Mouse (Mus musculus) gastrocnemius, adult 2 months (tissue): ENCODE data around the gene Scn11a. TPM values are rescaled to one million over a fixed set of nuclear protein-coding genes. Genes with fewer than 3 reads are reported as not detected.

Experiments used
- DNase-seq: peaks from one replicate; pipeline ENCODE4 v3.0.0; 2022
- H3K27ac ChIP-seq: fragments of 200-600 bp; 2 replicates; pipeline ENCODE4 v1.8.1; 2022; ENCODE audit warnings: mild to moderate bottlenecking
- H3K4me3 ChIP-seq: fragments of 200-600 bp; 2 replicates; pipeline ENCODE4 v1.8.1; 2022; ENCODE audit warnings: mild to moderate bottlenecking, moderate library complexity
- CTCF ChIP-seq: fragments of 200-600 bp; IDR thresholded peaks from 2 replicates; pipeline ENCODE4 v1.8.1; 2022; ENCODE audit warnings: antibody characterized with exemption, mild to moderate bottlenecking, moderate library complexity
- intact Hi-C: fragments of 180-260 bp; cut with DNase I; formaldehyde crosslinking; loops from one replicate; pipeline ENCODE4 v1.15.1; 2025
- long read RNA-seq, 2 experiments: library from polyadenylated mRNA; stranded (forward); transcript quantifications; one replicate each; pipeline ENCODE4 v2.0.0; 2021
- total RNA-seq, 2 experiments: library from RNA; stranded (reverse); gene quantifications; 2 replicates each; pipeline ENCODE4 v1.2.3; 2021

The Scn11a gene
- total RNA-seq: not detected
- long read RNA-seq, experiment 1: 0 reads
- long read RNA-seq, experiment 2: 0 reads

DNA sequence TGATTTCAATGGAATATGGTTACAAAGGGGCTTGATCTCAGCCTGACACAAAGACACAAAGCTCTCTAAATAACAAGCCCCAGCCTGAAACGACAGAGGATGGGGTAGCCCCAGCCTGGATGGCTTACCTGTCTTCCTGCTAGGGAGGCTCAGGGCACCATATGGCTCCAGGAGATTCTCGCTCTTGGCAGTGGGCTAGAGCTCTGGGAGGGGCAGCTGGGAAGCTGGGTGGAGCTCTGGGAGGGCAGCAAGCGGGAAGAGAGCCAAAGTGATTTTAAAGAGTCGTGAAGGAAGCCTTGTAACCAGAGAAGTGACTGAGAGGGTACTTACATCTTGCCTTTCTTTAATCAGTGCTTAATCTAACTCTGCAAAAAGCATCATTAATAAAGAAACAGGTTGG, at the start of gene Scn11a:
Gene Scn11a, minus strand, starts transcription at position 160 of the 400 bp plus-strand sequence.
- DNase-seq: no peak
- Histone ChIP-seq H3K27ac (no peak within 1 kb of the TSS), H3K4me3 (no peak within 1 kb of the TSS)
- TF ChIP-seq CTCF: no peak
- intact Hi-C loops: no loop called here

DNA sequence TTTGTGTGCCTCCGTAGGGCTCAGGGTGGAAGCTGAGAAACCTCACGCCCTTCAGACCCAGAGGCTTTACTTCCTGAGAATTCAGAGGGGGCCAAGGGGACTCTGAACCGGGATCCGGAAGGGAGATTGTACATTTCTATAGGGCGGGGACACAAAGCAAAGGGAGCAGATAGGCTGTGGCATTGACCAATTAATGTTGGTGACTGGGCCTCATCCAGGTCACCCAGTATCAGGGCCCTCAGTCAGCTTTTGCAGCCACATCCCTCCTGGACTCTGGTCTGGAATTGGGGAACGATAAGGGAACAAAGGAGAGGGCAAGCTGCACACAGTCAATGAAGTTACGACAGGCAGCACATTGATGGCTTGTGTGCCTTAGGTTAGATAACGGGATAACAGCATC, 28.9 kb upstream of the Scn11a start:
- TF ChIP-seq CTCF: no peak
- intact Hi-C loops: no loop called here
- no peak overlapping the region for H3K27ac ChIP-seq
- no peak for DNase-seq
- no peak overlapping the region for H3K4me3 ChIP-seq

DNA sequence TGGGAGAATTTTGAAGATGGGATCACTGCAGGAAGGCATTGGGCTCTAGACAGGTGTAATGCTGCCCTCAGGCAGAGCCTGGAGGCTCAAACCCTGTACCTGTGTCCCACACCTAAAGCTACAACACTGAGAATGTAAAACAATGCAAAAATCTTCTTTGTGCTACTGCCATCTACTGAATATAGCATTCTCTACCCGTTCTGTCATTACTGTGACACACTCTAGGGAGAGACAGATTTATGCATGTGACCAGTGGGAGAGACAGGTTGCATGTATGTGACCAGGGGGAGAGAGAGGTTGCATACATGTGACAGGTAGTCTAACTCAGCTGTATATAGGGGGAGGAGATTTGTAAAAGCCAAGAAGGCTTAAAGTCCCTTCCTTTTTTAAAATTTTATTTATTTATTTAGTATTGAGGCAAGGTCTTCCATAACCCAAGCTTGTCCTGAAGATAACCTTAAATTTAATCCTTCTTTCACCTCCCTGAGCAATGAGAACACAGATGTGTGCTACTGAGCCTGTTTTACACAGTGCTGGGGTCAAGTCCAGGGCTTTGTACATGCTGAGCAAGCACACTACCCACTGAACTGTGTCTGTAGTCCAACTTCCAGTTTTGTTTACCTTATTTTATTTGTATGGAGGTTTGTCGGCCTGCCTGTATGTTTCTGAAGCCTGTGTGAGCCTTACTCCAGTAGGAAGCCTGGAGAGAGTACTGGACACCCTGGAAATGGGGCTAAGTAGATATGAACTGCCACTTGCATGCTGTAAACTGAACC, 28.0 kb upstream of the Scn11a start:
- DNase-seq: no peak
- intact Hi-C loops: no loop called here
- no peak for TF ChIP-seq CTCF
- no peak overlapping the region for H3K4me3 ChIP-seq
- H3K27ac ChIP-seq: no peak overlapping the region

DNA sequence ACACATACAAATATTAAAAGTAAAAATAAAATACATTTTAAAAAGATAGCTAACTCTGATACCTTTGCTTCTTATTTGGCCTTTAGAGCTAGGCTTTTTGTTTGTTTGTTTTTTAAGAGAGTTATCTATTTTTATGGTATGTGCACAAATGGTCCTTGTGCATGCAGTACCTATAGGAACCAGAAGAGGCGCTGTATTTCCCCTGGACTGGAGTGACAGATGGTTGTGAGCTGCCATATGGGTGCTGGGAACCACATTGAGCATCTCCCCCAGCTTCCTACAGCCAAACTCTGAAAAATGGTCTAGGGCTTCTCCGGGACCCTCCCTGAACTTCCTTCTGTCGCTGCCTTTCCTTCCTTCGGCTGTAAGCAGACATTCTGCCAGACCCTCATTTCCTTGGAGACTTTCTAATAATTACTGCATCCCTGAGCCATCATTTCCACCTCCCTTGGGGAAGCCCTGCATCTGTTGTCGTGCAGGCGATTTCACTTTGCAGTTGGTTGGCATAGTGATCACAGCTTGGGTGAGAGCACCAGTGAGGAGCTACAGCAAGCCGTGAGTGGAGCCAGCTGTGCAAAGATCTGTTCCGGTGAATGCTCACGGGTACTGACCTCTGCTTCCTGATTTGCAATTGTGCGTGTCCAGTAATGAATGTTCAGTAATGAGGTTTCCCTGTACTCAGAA, 27.2 kb upstream of the Scn11a start:
- intact Hi-C loops: no loop called here
- no peak overlapping the region for H3K4me3 ChIP-seq
- DNase-seq: no peak
- peak; percentile 27; the same call in 1 of the 2 replicates for TF ChIP-seq CTCF
- H3K27ac ChIP-seq: no peak overlapping the region

DNA sequence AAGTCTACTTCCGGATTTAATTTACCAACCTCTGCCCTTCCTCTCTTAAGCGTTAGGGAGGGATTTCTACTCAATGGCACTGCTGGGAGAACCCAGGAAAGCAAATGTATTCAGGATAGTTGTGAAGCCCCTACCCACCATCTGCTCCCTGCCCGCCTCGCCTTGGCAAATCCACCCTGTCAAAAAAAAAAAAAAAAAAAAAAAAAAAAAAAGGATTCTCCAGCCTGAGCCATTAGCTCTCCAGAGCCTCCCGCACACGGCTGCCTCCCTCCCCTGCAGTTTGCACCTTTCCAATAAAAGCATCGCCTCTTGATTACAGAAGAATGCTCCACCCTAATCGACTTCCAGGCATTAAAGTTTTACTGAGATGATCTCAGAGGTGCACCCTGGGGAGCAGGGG, 24.0 kb upstream of the Scn11a start:
- intact Hi-C loops: no loop called here
- TF ChIP-seq CTCF: no peak
- DNase-seq: no peak
- no peak overlapping the region for H3K4me3 ChIP-seq
- no peak overlapping the region for H3K27ac ChIP-seq

DNA sequence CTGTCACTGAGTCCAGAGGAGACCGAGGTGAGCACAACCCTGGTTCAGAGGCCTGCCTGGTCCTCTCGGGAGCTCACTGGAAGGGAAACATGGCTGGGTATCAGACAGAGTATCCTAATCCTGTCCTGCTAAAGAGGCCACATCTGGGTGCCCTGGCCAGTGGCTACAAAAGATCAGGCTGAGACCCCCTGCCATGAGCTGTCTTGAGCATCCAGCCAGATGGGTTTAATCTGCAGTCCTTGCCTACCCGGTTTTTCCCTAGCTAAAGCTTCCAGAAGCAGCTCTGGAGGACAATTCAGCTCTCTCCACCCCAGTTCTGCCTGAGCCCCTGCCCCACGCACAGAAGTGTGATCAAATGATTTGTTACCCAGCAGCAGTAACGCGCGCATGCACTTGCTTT, 23.4 kb upstream of the Scn11a start:
- DNase-seq: no peak
- TF ChIP-seq CTCF: no peak
- Histone ChIP-seq H3K4me3 (no peak overlapping the region), H3K27ac (no peak overlapping the region)
- intact Hi-C loops: no loop called here

DNA sequence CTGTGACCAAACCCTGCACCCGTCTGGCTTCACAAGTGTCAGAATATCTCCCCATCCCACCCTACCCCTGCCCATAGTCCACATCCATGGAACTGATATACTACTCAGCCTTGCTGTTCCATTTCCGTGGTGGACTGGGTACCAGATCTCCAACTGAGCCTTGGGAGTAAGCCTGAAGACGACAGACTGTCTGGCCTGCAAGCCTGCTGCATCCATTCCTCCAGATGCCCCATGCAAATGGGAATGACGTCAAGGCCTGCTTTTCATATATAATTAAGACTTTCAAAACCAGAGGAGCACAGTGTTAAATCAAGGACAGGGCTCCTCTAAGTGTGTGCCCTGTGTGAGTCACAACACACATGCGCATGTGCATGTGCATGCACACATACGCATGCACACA, 21.9 kb upstream of the Scn11a start:
- no peak for DNase-seq
- no peak overlapping the region for H3K4me3 ChIP-seq
- TF ChIP-seq CTCF: no peak
- H3K27ac ChIP-seq: no peak overlapping the region
- intact Hi-C loops: no loop called here

DNA sequence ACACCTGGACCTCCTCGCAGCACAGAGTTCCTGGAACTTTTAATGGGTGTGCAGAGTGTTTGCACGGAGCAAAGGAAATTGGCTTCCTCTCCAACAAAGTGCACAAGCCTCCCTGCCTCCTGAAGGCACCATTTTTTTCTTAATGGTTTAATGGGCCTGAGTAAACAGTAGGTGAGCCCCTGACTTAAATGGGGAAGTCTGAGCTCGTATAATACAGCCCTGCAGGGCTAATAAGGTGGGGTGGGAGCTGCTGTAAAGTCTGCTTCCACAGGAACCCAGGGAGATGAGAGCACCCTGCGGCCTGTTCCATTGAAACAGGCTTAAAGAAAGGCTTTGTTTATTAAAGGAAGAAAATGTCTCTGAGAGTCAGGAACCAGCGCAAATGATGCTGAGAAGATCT, 19.5 kb upstream of the Scn11a start:
- Histone ChIP-seq H3K27ac (no peak overlapping the region), H3K4me3 (no peak overlapping the region)
- intact Hi-C loops: no loop called here
- no peak for TF ChIP-seq CTCF
- no peak for DNase-seq

DNA sequence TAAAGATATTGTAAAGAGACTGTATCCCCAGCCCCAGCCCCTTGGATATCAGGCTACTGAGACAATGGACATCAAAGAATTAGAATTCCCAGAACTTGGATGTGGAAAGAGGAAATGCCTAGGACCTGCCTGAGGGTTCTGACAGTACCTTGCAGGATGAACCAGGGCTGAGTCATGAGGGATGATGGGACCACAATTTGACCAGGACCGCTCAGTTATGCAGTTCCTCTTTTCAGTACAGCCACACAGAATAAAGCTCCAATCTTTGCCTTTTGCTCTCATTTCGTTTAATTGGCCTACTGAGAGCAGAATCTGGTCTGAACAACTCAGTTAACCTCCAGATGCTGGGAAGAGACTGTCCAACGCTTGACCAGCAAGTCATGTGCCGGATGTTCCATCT, 18.3 kb upstream of the Scn11a start:
- no peak overlapping the region for H3K27ac ChIP-seq
- no peak overlapping the region for H3K4me3 ChIP-seq
- TF ChIP-seq CTCF: no peak
- DNase-seq: no peak
- intact Hi-C loops: no loop called here

DNA sequence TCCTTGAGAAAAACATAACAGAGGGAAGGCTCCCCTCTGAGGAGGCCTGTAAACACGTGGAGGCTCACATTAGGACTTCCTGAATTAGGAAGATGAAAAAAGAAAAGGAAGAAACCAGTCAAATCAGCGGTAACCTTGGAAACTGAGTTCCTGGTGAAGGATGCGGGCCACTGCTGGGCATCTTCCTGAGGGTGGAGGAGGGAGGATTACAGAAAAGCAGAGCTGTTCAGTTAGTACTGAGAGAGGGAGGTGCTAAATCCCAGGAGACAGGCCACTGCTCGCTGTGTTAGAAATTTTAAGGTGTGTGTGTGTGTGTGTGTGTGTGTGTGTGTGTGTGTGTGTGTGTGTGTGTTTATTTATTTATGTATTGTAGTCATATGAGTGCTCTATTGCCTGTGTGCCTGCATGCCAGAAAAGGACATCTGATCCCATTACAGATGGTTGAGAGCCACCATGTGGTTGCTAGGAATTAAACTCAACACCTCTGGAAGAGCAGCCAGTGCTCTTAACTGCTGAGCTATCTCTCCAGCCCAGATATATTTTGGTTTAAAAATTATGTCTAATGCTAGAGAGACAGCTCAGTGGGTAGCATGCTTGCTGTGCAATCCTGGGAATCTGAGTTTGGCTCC, 17.4 kb upstream of the Scn11a start:
- no peak overlapping the region for H3K4me3 ChIP-seq
- intact Hi-C loops: no loop called here
- no peak overlapping the region for H3K27ac ChIP-seq
- DNase-seq: no peak
- TF ChIP-seq CTCF: no peak

DNA sequence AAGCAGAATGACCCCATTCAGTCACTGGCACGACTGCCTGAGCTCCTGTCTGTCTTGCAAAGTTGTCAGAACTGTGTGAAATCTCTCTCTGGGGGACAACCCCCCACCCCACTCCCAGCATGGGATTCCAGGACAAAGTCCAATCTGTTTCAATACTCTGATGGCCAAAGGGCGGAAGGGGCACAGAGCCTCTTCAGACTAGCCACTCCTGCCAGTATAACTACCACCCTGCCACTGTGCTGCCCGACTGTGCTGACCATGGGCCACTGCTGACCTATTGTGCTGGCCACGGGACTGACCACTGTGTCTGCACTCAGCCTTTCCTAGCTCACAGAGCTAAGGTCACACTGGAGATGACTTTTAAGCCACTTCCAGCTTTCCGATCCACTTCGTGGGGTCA, 16.8 kb upstream of the Scn11a start:
- no peak for TF ChIP-seq CTCF
- H3K27ac ChIP-seq: no peak overlapping the region
- DNase-seq: no peak
- H3K4me3 ChIP-seq: no peak overlapping the region
- intact Hi-C loops: no loop called here

DNA sequence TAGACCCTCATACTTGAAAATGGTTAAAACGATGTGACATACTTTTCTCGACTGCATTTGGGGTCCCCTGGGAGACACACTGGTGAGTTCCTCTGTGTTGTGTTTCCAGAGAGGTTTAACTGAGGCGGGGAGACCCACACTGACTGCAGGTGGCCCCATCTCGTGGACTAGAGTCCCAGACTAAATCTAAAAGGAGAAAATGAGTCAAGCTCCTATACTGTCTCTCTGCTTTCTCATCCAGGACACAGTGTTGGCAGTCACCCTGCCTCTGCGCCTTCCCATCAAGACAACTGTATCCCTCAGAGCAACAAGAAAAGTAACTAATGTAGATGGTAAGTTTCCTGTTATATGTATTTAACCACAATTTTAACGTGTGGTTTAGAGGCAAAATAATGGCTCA, 15.9 kb upstream of the Scn11a start:
- intact Hi-C loops: no loop called here
- H3K27ac ChIP-seq: no peak overlapping the region
- TF ChIP-seq CTCF: no peak
- no peak for DNase-seq
- H3K4me3 ChIP-seq: no peak overlapping the region

DNA sequence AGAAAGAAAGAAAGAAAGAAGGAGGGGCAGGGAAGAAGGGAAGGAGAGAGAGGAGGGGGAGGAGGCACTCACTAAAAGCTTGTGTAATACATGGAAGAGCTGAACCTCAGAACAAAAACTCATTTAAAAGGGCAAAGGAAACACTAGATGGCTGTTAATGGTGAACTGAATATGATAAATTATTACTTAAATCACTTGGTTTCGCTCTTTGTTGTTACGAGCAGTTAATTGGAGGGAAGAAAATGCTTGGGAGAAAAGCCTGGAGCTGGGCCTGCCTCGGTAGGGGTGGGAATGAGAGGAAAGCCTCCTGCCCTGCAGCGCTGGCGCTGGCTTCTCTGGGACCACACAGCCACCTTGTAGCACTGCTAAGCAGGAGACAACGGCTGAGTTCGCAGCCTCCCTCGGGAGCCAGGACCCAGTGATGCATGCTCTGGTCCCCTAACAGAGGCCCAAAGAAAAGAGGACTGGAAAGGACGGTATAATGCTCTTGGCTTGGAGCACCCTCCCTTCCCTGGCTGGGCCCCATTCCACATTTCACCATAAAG, 10.4 kb upstream of the Scn11a start:
- Histone ChIP-seq H3K4me3 (no peak overlapping the region), H3K27ac (no peak overlapping the region)
- intact Hi-C loops: no loop called here
- no peak for DNase-seq
- TF ChIP-seq CTCF: no peak
